Mouse (Mus musculus): Measurements from ENCODE around the gene Trem2. TPM values are rescaled to one million over a fixed set of nuclear protein-coding genes. Genes with fewer than 3 reads are reported as not detected.
"Not testable (repeated sequence)": the region's sequence is repeated elsewhere in the genome, so short reads cannot be mapped to it uniquely, and the experiment has no call there.

The Trem2 gene
- polyA plus RNA-seq, 1 experiment from 2014 or later = 2.4 TPM

GRCm38 (mm10) chr17:48325638-48326037 lies 20.6 kb upstream of the Trem2 start:
- Histone ChIP-seq H3K9me3 (replicated peaks) (no peaks in the 10 kb centered on the region), H3K4me1 (no peaks in the 10 kb centered on the region), H3K36me3 (no peaks in the 10 kb centered on the region), H3K4me2 (no peak overlapping the region), H3K27me3 (no peaks in the 10 kb centered on the region), H3K27ac (no peak overlapping the region), H3K4me3 (replicated peaks) (no peak overlapping the region), H3K9ac (no peak overlapping the region)
- ATAC-seq (replicated peaks; ENCODE audit: low FRiP score) = no peak
- WGBS = 81% methylated on average over 11 of the region's 11 CpGs

GRCm38 (mm10) chr17:48326656-48327055 lies 19.5 kb upstream of the Trem2 start:
- Histone ChIP-seq H3K9ac (no peak overlapping the region), H3K4me2 (no peak overlapping the region), H3K4me3 (replicated peaks) (no peak overlapping the region), H3K36me3 (no peaks in the 10 kb centered on the region), H3K27me3 (no peaks in the 10 kb centered on the region), H3K9me3 (replicated peaks) (no peaks in the 10 kb centered on the region), H3K4me1 (no peaks in the 10 kb centered on the region), H3K27ac (no peak overlapping the region)
- 58% methylated on average over 4 of the region's 4 CpGs for WGBS
- no peak for ATAC-seq (replicated peaks; ENCODE audit: low FRiP score)

GRCm38 (mm10) chr17:48332524-48332923 lies 13.7 kb upstream of the Trem2 start:
- no peak for ATAC-seq (replicated peaks; ENCODE audit: low FRiP score)
- Histone ChIP-seq H3K27ac (no peak overlapping the region), H3K4me2 (no peak overlapping the region), H3K4me3 (replicated peaks) (no peak overlapping the region), H3K4me1 (no peaks in the 10 kb centered on the region), H3K9ac (no peak overlapping the region), H3K36me3 (no peaks in the 10 kb centered on the region), H3K27me3 (no peaks in the 10 kb centered on the region), H3K9me3 (replicated peaks) (no peaks in the 10 kb centered on the region)
- WGBS = 83% methylated on average over 2 of the region's 2 CpGs

GRCm38 (mm10) chr17:48334186-48334585 lies 12.0 kb upstream of the Trem2 start:
- Histone ChIP-seq H3K27ac (no peak overlapping the region), H3K4me2 (no peak overlapping the region), H3K4me1 (no peaks in the 10 kb centered on the region), H3K4me3 (replicated peaks) (no peak overlapping the region), H3K9me3 (replicated peaks) (no peaks in the 10 kb centered on the region), H3K27me3 (no peaks in the 10 kb centered on the region), H3K9ac (no peak overlapping the region), H3K36me3 (no peaks in the 10 kb centered on the region)
- no peak for ATAC-seq (replicated peaks; ENCODE audit: low FRiP score)
- WGBS = 94% methylated on average over 4 of the region's 4 CpGs

GRCm38 (mm10) chr17:48336857-48337256 lies 9.3 kb upstream of the Trem2 start:
- Histone ChIP-seq H3K9ac (no peak overlapping the region), H3K27me3 (no peaks in the 10 kb centered on the region), H3K4me2 (no peak overlapping the region), H3K4me1 (no peaks in the 10 kb centered on the region), H3K27ac (no peak overlapping the region), H3K9me3 (replicated peaks) (no peaks in the 10 kb centered on the region), H3K36me3 (no peaks in the 10 kb centered on the region), H3K4me3 (replicated peaks) (no peak overlapping the region)
- no peak for ATAC-seq (replicated peaks; ENCODE audit: low FRiP score)
- WGBS = 7% methylated on average over 6 of the region's 6 CpGs

- Histone ChIP-seq H3K27me3 (no peaks in the 10 kb centered on the region), H3K36me3 (no peaks in the 10 kb centered on the region), H3K9me3 (replicated peaks) (no peaks in the 10 kb centered on the region), H3K4me2 (no peak overlapping the region), H3K9ac (no peak overlapping the region), H3K4me1 (no peaks in the 10 kb centered on the region), H3K27ac (no peak overlapping the region), H3K4me3 (replicated peaks) (no peak overlapping the region)
- WGBS = 84% methylated on average over 1 of the region's 1 CpGs
- no peak for ATAC-seq (replicated peaks; ENCODE audit: low FRiP score)
These were observed 5.9 kb upstream of the Trem2 start for GRCm38 (mm10) chr17:48340267-48340666.

- no peaks in the 10 kb centered on the region for H3K27me3 ChIP-seq
- H3K9ac ChIP-seq = no peak overlapping the region
- no peaks in the 10 kb centered on the region for H3K4me1 ChIP-seq
- no peak overlapping the region for H3K27ac ChIP-seq
- no peaks in the 10 kb centered on the region for H3K36me3 ChIP-seq
- no peak overlapping the region for H3K4me3 ChIP-seq (replicated peaks)
- WGBS = 67% methylated on average over 3 of the region's 3 CpGs
- no peaks in the 10 kb centered on the region for H3K9me3 ChIP-seq (replicated peaks)
- ATAC-seq (replicated peaks; ENCODE audit: low FRiP score) = no peak
- H3K4me2 ChIP-seq = no peak overlapping the region
These were observed 4.3 kb upstream of the Trem2 start for GRCm38 (mm10) chr17:48341947-48342346.

- no peaks in the 10 kb centered on the region for H3K9me3 ChIP-seq (replicated peaks)
- no peak overlapping the region for H3K4me2 ChIP-seq
- no peaks in the 10 kb centered on the region for H3K4me1 ChIP-seq
- no peak overlapping the region for H3K27ac ChIP-seq
- 81% methylated on average over 2 of the region's 2 CpGs for WGBS
- no peaks in the 10 kb centered on the region for H3K27me3 ChIP-seq
- H3K36me3 ChIP-seq = no peaks in the 10 kb centered on the region
- ATAC-seq (replicated peaks; ENCODE audit: low FRiP score) = no peak
- H3K9ac ChIP-seq = no peak overlapping the region
- H3K4me3 ChIP-seq (replicated peaks) = no peak overlapping the region
These were observed 3.1 kb upstream of the Trem2 start for GRCm38 (mm10) chr17:48343065-48343464.

- H3K9me3 ChIP-seq (replicated peaks) = no peaks in the 10 kb centered on the region
- no peak overlapping the region for H3K27ac ChIP-seq
- H3K4me2 ChIP-seq = no peak overlapping the region
- H3K36me3 ChIP-seq = no peaks in the 10 kb centered on the region
- H3K27me3 ChIP-seq = no peaks in the 10 kb centered on the region
- no peak overlapping the region for H3K9ac ChIP-seq
- 78% methylated on average over 4 of the region's 4 CpGs for WGBS
- no peak overlapping the region for H3K4me3 ChIP-seq (replicated peaks)
- no peak for ATAC-seq (replicated peaks; ENCODE audit: low FRiP score)
- H3K4me1 ChIP-seq = no peaks in the 10 kb centered on the region
These were observed 377 bp upstream of the Trem2 start for GRCm38 (mm10) chr17:48345824-48346223.

- H3K9me3 ChIP-seq (replicated peaks) = no peaks in the 10 kb centered on the region
- WGBS = 64% methylated on average over 4 of the region's 4 CpGs
- no peak overlapping the region for H3K9ac ChIP-seq
- no peak for ATAC-seq (replicated peaks; ENCODE audit: low FRiP score)
- no peak overlapping the region for H3K4me3 ChIP-seq (replicated peaks)
- no peak overlapping the region for H3K4me2 ChIP-seq
- H3K27ac ChIP-seq = no peak overlapping the region
- no peaks in the 10 kb centered on the region for H3K36me3 ChIP-seq
- H3K27me3 ChIP-seq = no peaks in the 10 kb centered on the region
- no peaks in the 10 kb centered on the region for H3K4me1 ChIP-seq
These were observed 633 bp downstream of the Trem2 start for GRCm38 (mm10) chr17:48346834-48347233.

- no peak overlapping the region for H3K4me3 ChIP-seq (replicated peaks)
- no peaks in the 10 kb centered on the region for H3K27me3 ChIP-seq
- no peaks in the 10 kb centered on the region for H3K9me3 ChIP-seq (replicated peaks)
- no peaks in the 10 kb centered on the region for H3K4me1 ChIP-seq
- H3K36me3 ChIP-seq = no peaks in the 10 kb centered on the region
- H3K4me2 ChIP-seq = no peak overlapping the region
- H3K27ac ChIP-seq = no peak overlapping the region
- 74% methylated on average over 2 of the region's 2 CpGs for WGBS
- H3K9ac ChIP-seq = no peak overlapping the region
- ATAC-seq (replicated peaks; ENCODE audit: low FRiP score) = no peak
These were observed 1.1 kb downstream of the Trem2 start for GRCm38 (mm10) chr17:48347287-48347686.

GRCm38 (mm10) chr17:48350681-48351193 lies 4.5 kb downstream of the Trem2 start:
- Histone ChIP-seq H3K4me1 (no peaks in the 10 kb centered on the region), H3K9me3 (replicated peaks) (no peaks in the 10 kb centered on the region), H3K27me3 (no peaks in the 10 kb centered on the region), H3K27ac (no peak overlapping the region), H3K36me3 (no peaks in the 10 kb centered on the region), H3K4me3 (replicated peaks) (no peak overlapping the region), H3K9ac (no peak overlapping the region), H3K4me2 (no peak overlapping the region)
- WGBS = 66% methylated on average over 5 of the region's 5 CpGs
- ATAC-seq (replicated peaks; ENCODE audit: low FRiP score) = no peak

GRCm38 (mm10) chr17:48352976-48353375 lies 6.8 kb downstream of the Trem2 start:
- not testable (repeated sequence) for H3K4me3 ChIP-seq (replicated peaks); H3K36me3 ChIP-seq; H3K4me1 ChIP-seq; H3K9ac ChIP-seq; ATAC-seq (replicated peaks; ENCODE audit: low FRiP score); H3K4me2 ChIP-seq; H3K27ac ChIP-seq; H3K27me3 ChIP-seq; H3K9me3 ChIP-seq (replicated peaks)
- 81% methylated on average over 7 of the region's 7 CpGs for WGBS

All from kidney, embryonic 15.5 days (tissue).